Mouse (Mus musculus) G1E (cell line): ENCODE measurements around the gene Ppp1r12c.

Experiments used
- CTCF ChIP-seq: IDR thresholded peaks from 2 replicates; pipeline ENCODE4 v1.5.1; 2012; ENCODE audit warnings: low read depth, low read length, inconsistent platforms, mixed read lengths
- GATA1 ChIP-seq: IDR thresholded peaks from 2 replicates; pipeline ENCODE4 v1.6.1; 2012; ENCODE audit warnings: borderline replicate concordance, low read length, inconsistent platforms, mixed read lengths
- POLR2AphosphoS5 ChIP-seq: IDR thresholded peaks from 2 replicates; pipeline ENCODE4 v1.6.1; 2012; ENCODE audit warnings: low read depth, low read length, inconsistent platforms; ENCODE audit not compliant: insufficient replicate concordance

DNA sequence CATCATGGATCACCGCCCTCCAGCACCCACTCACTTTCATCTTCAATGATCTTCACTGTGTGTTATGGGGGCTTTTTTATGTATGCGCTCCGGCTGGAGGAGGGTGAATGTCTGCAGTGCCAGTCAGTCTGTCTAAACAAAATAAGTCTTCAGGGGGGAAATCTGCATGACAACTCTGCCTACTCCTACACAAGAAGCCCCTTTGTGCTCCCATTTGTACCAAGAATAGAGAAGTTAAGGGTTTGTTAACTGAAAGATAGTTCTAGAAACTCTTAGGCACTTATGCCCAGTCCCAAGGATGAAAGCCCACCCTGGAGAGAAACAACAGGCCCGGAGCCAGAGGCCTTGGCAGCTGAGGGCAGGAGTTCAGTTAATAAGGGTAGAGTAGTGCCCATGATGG is 34.9 kb upstream of the Ppp1r12c start:
- TF ChIP-seq CTCF = no peak
- TF ChIP-seq POLR2AphosphoS5 = no peak
- TF ChIP-seq GATA1 = no peak
